Mouse (Mus musculus) testis, adult 2 months (tissue): ENCODE results near the gene Gmnn. TPM values are rescaled to one million over a fixed set of nuclear protein-coding genes. Genes with fewer than 3 reads are reported as not detected.
"Not testable (repeated sequence)": the region's sequence is repeated elsewhere in the genome, so short reads cannot be mapped to it uniquely, and the experiment has no call there.

Experiments
- H3K27ac ChIP-seq: fragments of 200-500 bp; 2 replicates; pipeline ENCODE4 v1.5.1; 2012; ENCODE audit warnings: low read depth, low read length; ENCODE audit not compliant: control insufficient read depth, insufficient read depth
- H3K27me3 ChIP-seq: fragments of 200-500 bp; 2 replicates; pipeline ENCODE4 v1.6.1; 2012; ENCODE audit warnings: mild to moderate bottlenecking, low read length, moderate library complexity; ENCODE audit not compliant: control insufficient read depth, insufficient read depth
- H3K36me3 ChIP-seq: fragments of 200-500 bp; 2 replicates; pipeline ENCODE4 v1.6.1; 2012; ENCODE audit warnings: mild to moderate bottlenecking, low read length; ENCODE audit not compliant: control insufficient read depth, insufficient read depth
- H3K4me1 ChIP-seq: fragments of 200-500 bp; 2 replicates; pipeline ENCODE4 v1.6.1; 2012; ENCODE audit warnings: low read length; ENCODE audit not compliant: control insufficient read depth, insufficient read depth
- H3K4me3 ChIP-seq: fragments of 200-500 bp; 2 replicates; pipeline ENCODE4 v1.5.1; 2012; ENCODE audit warnings: low read depth, mild to moderate bottlenecking, low read length, moderate library complexity, mixed read lengths; ENCODE audit not compliant: control insufficient read depth
- CTCF ChIP-seq: fragments of 200-500 bp; IDR thresholded peaks from 2 replicates; pipeline ENCODE4 v1.5.1; 2012; ENCODE audit warnings: low read depth, mild to moderate bottlenecking, inconsistent platforms, low read length, moderate library complexity; ENCODE audit not compliant: control insufficient read depth, insufficient read depth, insufficient replicate concordance
- POLR2A ChIP-seq: fragments of 200-500 bp; IDR thresholded peaks from 2 replicates; pipeline ENCODE4 v1.6.1; 2012; ENCODE audit warnings: low read depth, mild to moderate bottlenecking, inconsistent platforms, low read length, moderate library complexity; ENCODE audit not compliant: control insufficient read depth
- polyA plus RNA-seq: library from polyadenylated mRNA; depleted of rRNA; stranded (reverse); fragments of >200 nt; gene quantifications from 2 replicates; pipeline ENCODE4 v1.2.3, GENCODE M21; 2012

The Gmnn gene
- polyA plus RNA-seq, 1 experiment = 11.0 TPM

DNA sequence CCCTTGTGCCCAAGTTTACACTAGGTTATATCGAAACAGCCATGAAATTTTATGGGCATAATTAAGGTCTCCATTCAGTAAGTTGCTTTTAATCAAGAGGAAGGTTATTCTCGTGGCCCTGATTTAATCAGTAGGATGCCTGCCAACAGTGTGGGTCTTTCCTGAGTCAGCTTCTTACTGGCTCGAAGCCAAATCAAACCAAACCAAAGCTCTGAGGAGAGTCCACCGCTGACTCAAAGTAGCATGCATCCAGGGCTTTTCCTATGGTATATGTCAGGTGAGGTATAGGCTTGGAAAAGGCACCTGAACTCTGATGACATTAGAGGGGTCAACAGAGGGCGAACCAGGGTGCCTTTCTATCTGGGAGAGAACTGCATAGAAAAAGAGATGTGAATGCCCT is 20.2 kb upstream of the Gmnn start:
- Histone ChIP-seq H3K27me3 (no peaks in the 10 kb centered on the region), H3K36me3 (no peaks in the 10 kb centered on the region), H3K4me3 (no peak overlapping the region), H3K4me1 (no peaks in the 10 kb centered on the region), H3K27ac (no peak overlapping the region)
- TF ChIP-seq POLR2A = no peak
- no peak for TF ChIP-seq CTCF

- no peak overlapping the region for H3K27ac ChIP-seq
- no peaks in the 10 kb centered on the region for H3K36me3 ChIP-seq
- no peaks in the 10 kb centered on the region for H3K4me1 ChIP-seq
- no peak overlapping the region for H3K4me3 ChIP-seq
- TF ChIP-seq CTCF = no peak
- no peak for TF ChIP-seq POLR2A
- no peaks in the 10 kb centered on the region for H3K27me3 ChIP-seq
Measured at GRCm38 (mm10) chr13:24778706-24779380, 17.1 kb upstream of the Gmnn start.

DNA sequence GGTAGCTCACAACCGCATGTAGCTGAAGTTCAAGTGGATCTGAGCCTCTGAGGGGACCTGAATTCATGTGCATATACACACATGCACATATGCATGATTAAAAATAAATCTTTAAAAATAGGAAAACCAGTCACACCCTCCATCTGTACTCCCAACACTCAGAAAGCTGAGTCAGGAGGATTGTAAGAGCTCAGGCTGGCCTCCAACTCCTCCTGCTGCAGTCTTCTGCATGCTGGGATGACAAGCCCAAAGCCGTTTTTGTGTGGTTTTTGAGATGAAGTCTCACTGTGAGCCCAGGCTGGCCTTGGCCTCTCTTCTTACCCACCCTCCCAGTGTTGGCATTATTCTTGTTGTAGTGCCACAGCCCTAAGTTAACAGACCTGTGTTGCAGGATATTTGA is 16.3 kb upstream of the Gmnn start:
- TF ChIP-seq POLR2A (no peak), CTCF (no peak)
- Histone ChIP-seq H3K27me3 (no peaks in the 10 kb centered on the region), H3K4me1 (no peaks in the 10 kb centered on the region), H3K36me3 (no peaks in the 10 kb centered on the region), H3K27ac (no peak overlapping the region), H3K4me3 (no peak overlapping the region)

- Histone ChIP-seq H3K4me3 (no peak overlapping the region), H3K27ac (no peak overlapping the region), H3K4me1 (no peaks in the 10 kb centered on the region), H3K36me3 (no peaks in the 10 kb centered on the region), H3K27me3 (no peaks in the 10 kb centered on the region)
- TF ChIP-seq POLR2A (no peak), CTCF (peak; percentile 70; the same call in 1 of the 2 replicates)
Measured at GRCm38 (mm10) chr13:24776146-24776844, 14.6 kb upstream of the Gmnn start.

GRCm38 (mm10) chr13:24771482-24771881 is 9.8 kb upstream of the Gmnn start:
- H3K36me3 ChIP-seq, H3K4me1 ChIP-seq, H3K27ac ChIP-seq, H3K4me3 ChIP-seq, H3K27me3 ChIP-seq: not testable (repeated sequence)

DNA sequence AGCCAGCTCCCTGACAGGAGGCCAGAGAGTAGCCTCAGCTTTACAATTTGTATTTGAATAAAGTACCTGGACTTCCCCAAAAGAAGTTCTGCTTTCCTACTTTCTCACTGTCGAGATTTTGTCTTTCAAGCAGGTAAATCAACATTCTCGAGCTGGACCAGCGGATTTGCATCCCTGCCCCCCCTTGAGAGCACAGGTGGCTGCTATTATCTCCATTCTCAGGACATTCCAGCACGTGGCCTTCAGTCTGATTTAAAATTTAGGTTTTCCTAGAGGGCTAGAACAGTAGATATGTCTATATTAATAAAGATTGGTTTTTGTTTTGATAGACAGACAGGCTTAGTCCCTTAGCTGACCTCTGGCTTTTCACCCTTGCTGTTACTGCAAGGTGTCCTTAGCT is 6.1 kb upstream of the Gmnn start:
- not testable (repeated sequence) for H3K36me3 ChIP-seq, H3K4me1 ChIP-seq, H3K27me3 ChIP-seq, H3K27ac ChIP-seq, H3K4me3 ChIP-seq

DNA sequence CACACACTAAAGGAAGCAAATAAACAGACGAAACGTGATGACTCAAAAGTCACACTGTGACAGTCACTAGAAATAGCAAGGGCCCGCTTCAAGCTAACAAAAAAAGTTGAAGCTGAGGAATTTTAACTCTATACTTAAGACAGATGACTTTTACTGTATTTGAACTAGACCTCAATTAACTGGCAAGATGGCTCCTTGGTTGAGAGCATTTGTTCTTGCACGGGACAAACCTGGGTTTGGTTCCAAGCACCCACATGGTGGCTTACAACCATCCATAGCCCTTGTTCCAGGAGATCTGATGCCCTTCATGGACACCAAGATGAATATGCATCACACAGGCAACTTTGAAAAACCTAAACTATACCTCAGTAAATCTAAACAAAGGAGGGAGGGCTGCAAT is 531 bp upstream of the Gmnn start:
- Histone ChIP-seq H3K27me3 (no peaks in the 10 kb centered on the region), H3K36me3 (peaks cover 1% of the 10 kb centered on the region; the same call in 1 of the 2 replicates), H3K4me1 (peaks cover 4% of the 10 kb centered on the region), H3K4me3 (peak overlapping the region; percentile 97; the same call in 1 of the 2 replicates), H3K27ac (no peak overlapping the region; the same call in 1 of the 2 replicates)
- no peak for TF ChIP-seq POLR2A
- no peak for TF ChIP-seq CTCF

DNA sequence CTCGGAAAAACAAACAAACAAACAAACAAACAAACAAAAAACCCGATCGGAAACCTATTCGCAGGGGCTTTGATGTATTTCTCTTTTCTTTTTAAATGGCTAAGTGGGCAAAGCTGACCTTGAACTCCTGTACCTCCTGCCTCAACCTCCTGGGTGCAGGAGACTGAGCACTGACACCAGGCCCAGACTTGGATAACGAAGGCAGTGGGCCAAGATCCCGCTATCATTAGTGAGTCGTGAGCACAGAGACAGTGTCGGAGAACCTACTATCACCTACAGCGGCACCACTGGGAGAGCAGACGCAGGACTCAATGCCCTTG is 680 bp downstream of the Gmnn start:
- no peaks in the 10 kb centered on the region for H3K27me3 ChIP-seq
- peak overlapping the region; percentile 41 for H3K27ac ChIP-seq
- no peak for TF ChIP-seq CTCF
- no peak for TF ChIP-seq POLR2A
- H3K4me3 ChIP-seq = peak overlapping the region; percentile 97
- peaks cover 4% of the 10 kb centered on the region for H3K4me1 ChIP-seq
- H3K36me3 ChIP-seq = peaks cover 1% of the 10 kb centered on the region; the same call in 1 of the 2 replicates
